Mouse (Mus musculus) hindbrain, embryonic 12.5 days (tissue): ENCODE data around the gene Arvcf. TPM values are rescaled to one million over a fixed set of nuclear protein-coding genes. Genes with fewer than 3 reads are reported as not detected.

ENCODE experiments used
- ATAC-seq: fragments of 200-750 bp; cut with Nextera tagmentation; 2 replicates; pipeline ENCODE4 v1.8.0; 2017; ENCODE audit warnings: moderate TSS enrichment; ENCODE audit not compliant: low FRiP score
- H3K27ac ChIP-seq: fragments of 300-500 bp; sonication (generic); 2 replicates; pipeline ENCODE4 v1.5.1; 2016; ENCODE audit warnings: mild to moderate bottlenecking
- H3K27me3 ChIP-seq: fragments of 300-500 bp; sonication (generic); 2 replicates; pipeline ENCODE4 v1.6.1; 2016; ENCODE audit warnings: mild to moderate bottlenecking
- H3K36me3 ChIP-seq: fragments of 300-500 bp; sonication (generic); 2 replicates; pipeline ENCODE4 v1.6.1; 2016; ENCODE audit warnings: mild to moderate bottlenecking
- H3K4me1 ChIP-seq: fragments of 300-500 bp; sonication (generic); 2 replicates; pipeline ENCODE4 v1.6.1; 2016
- H3K4me2 ChIP-seq: fragments of 300-500 bp; sonication (generic); replicated peaks from 2 replicates; pipeline ENCODE4 v1.6.1; 2016; ENCODE audit warnings: mild to moderate bottlenecking
- H3K4me3 ChIP-seq: fragments of 300-500 bp; sonication (generic); 2 replicates; pipeline ENCODE4 v1.5.1; 2016; ENCODE audit warnings: mild to moderate bottlenecking
- H3K9ac ChIP-seq: fragments of 300-500 bp; sonication (generic); 2 replicates; pipeline ENCODE4 v1.6.1; 2016; ENCODE audit warnings: mild to moderate bottlenecking, moderate library complexity
- H3K9me3 ChIP-seq: fragments of 300-500 bp; sonication (generic); replicated peaks from 2 replicates; pipeline ENCODE4 v1.6.1; 2016; ENCODE audit warnings: mild to moderate bottlenecking
- WGBS: fragments of 180-500 bp; shearing (Covaris S2); methylation state at CpG from one replicate; pipeline ENCODE4 v1.1.7; 2016; 5-methylcytosine and 5-hydroxymethylcytosine counted together
- polyA plus RNA-seq: library from polyadenylated mRNA; unstranded; fragments of >200 nt; fragmentation: Nextera tagmentation; extraction: Ambion mirVana; gene quantifications from 2 replicates; pipeline ENCODE4 v1.2.1, GENCODE M21; 2016

Arvcf gene
- polyA plus RNA-seq, 1 experiment from 2014 or later = 119 TPM

DNA sequence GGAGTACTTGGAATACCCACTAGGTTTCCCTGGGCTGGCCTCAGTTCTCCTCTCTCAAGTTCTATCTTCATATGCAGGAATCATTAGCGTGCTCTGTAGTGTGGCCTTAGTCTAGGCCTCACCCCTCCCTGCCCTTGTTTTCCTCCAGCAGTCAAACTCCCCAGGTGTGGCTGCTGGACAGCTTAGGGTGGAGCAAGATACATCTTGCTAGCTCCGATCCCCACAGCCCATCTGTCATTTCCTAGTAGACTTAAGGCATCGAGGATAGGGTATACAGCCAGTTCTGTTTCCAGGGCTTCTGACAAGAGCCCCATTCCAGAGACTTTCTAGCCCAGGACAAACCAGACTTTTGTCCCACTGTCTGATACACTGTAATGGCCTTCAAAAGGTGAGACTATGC, 43.7 kb downstream of the Arvcf start:
- Histone ChIP-seq H3K36me3 (peaks cover 6% of the 10 kb centered on the region; the same call in 1 of the 2 replicates), H3K4me1 (peaks cover 77% of the 10 kb centered on the region), H3K4me2 (peak overlapping the region; percentile 88), H3K27ac (peak overlapping the region; percentile 92; the same call in 1 of the 2 replicates), H3K4me3 (0 out of 2 replicates have a peak overlapping the region, but pooled peaks have one; percentile 76), H3K27me3 (no peaks in the 10 kb centered on the region), H3K9ac (0 out of 2 replicates have a peak overlapping the region, but pooled peaks have one; percentile 96), H3K9me3 (no peaks in the 10 kb centered on the region)
- no peak for ATAC-seq
- 88% methylated on average over 3 of the region's 3 CpGs for WGBS

DNA sequence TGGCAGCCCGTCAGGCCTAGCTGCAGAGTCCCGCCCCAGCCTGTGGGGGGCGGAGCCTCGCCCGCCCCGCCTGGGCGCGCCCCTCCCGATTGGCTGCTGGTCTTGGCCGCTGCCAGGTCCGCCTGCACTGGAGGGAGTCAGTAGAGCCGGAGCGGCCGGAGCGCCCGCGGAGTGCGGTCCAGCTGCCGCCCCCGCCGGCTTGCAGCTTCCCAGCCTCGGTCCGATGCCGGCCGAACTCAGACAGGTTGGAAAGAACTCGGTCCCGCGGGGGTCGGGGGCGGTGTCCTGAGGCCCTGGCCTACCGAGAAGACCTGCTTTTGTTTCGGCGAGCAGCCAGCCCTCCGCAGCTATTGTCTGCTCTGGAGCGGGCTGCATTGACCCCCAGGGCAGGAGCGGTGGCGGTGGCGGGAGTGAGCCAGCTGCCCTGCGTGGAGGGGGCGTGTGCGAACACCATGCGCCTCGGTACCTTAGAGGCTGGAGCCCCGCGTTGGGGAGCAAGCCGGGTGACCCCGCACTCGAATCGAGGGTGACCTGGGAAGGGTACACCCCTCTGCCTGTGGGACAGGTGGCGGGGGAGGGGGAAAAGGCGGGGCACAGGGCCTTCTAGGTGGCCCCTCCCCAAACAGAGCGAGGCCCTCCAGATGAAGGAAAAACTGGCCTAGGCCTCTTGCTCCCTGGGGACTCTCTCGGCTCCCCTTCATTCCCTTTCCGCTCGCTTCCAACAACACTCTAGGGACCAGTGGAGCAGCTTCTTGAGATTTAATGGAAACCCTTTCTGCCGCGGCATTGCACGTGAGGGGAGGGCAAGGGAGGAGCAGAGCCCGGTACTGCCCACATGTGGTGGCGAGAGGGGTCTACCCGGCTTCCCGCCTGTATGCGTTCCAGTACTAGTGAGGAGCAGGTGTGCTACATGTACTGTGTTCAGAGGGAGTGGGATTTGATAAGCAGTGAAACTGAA, 44.8 kb downstream of the Arvcf start:
- Histone ChIP-seq H3K27me3 (no peaks in the 10 kb centered on the region), H3K9me3 (no peaks in the 10 kb centered on the region), H3K4me2 (peak overlapping the region; percentile 88), H3K27ac (peak overlapping the region; percentile 92), H3K4me1 (peaks cover 69% of the 10 kb centered on the region), H3K4me3 (peak overlapping the region; percentile 76), H3K36me3 (peaks cover 16% of the 10 kb centered on the region), H3K9ac (peak overlapping the region; percentile 96)
- WGBS = under 1% methylated on average over 63 of the region's 63 CpGs
- peak; percentile 78 for ATAC-seq

DNA sequence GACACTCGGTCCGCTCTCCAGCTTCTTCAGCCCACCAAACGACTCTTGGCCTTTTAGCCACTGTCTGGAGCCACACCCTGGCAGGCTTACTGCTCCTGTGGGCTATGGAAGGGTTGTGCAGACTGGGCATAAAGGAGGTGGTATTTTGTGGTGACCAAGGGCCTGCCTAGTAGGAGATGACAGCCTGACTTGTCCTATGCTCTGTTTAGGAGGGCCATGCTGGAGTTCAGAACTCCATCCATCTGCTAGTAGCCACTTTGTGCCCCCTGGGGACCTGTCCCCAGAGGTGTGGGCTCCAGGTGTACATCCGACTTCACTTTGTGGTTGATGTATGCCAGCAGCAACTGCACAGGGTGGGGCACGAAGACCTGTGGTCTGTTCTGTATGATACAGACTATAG, 45.6 kb downstream of the Arvcf start:
- H3K4me1 ChIP-seq = peaks cover 67% of the 10 kb centered on the region
- no peak; the same call in 1 of the 2 replicates for ATAC-seq
- peak overlapping the region; percentile 92 for H3K27ac ChIP-seq
- peak overlapping the region; percentile 96 for H3K9ac ChIP-seq
- 58% methylated on average over 5 of the region's 5 CpGs for WGBS
- peak overlapping the region; percentile 88 for H3K4me2 ChIP-seq
- peak overlapping the region; percentile 76 for H3K4me3 ChIP-seq
- no peaks in the 10 kb centered on the region for H3K9me3 ChIP-seq
- H3K36me3 ChIP-seq = peaks cover 25% of the 10 kb centered on the region
- no peaks in the 10 kb centered on the region for H3K27me3 ChIP-seq

DNA sequence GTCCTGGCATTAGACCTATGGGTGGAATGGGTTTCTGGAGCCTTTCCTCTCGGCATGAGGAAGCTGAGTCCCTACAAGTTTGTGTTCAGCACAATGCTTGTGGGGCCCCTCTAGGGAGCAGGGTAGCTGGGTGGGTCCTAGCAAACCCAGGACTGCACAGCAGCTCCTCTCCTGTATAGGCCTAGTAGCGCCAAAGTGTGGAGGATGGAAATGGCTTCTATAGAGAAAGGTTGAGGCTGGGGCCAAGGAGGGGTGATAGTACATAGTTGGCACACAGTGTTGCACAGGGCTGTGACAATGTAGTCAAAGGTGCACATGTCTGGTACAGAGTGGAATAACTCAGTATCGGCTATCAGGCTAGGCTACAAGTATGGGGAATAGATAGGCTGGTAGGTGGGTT, 46.1 kb downstream of the Arvcf start:
- Histone ChIP-seq H3K9me3 (no peaks in the 10 kb centered on the region), H3K27ac (peak overlapping the region; percentile 92), H3K36me3 (peaks cover 29% of the 10 kb centered on the region), H3K4me2 (peak overlapping the region; percentile 88), H3K4me3 (peak overlapping the region; percentile 76), H3K9ac (peak overlapping the region; percentile 96), H3K4me1 (peaks cover 67% of the 10 kb centered on the region), H3K27me3 (no peaks in the 10 kb centered on the region)
- no peak for ATAC-seq
- WGBS = 64% methylated on average over 3 of the region's 3 CpGs

DNA sequence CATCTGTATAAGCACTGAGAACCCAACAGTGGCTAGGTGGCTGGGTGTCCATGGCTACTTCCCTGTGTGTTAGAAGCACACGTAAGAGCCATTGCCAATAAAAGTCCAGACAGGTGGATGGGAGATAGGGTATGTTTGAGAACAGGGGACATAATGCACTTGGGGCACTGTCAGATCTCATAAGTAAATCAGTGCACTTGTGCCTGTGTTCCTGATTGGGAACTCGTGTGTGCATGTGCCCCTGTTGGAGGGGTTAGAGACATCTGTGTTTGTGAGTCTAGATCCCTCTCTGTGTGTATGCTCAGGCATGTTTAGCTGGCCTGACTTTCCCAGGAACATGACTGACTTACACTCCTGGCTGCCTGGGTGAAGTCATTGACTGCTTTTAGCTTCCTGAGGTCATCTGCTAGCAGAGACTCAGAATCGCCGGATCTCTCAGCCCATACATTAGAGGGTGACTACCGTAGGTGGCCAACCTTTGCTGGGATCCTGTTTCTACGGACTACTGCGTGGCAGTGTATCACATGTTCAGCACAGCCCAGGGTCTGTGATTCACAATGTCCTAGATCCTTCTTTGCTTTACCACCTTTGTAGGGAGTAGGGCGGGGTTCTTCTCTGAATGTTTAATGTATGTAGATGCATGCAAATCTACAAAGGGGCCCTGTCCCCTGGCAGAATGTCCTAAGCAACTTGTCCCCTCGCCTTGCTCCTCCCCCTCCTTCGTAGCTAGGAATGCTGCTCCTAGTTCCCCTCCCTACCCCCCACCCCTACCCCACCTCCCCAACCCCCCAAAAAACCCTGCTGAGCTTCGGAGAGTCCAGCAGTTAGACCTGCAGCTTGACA, 47.0 kb downstream of the Arvcf start:
- H3K4me1 ChIP-seq = peaks cover 68% of the 10 kb centered on the region
- H3K27ac ChIP-seq = peak overlapping the region; percentile 92
- H3K9ac ChIP-seq = peak overlapping the region; percentile 38
- H3K27me3 ChIP-seq = no peaks in the 10 kb centered on the region
- 12% methylated on average over 11 of the region's 11 CpGs for whole genome bisulfite sequencing
- H3K9me3 ChIP-seq = no peaks in the 10 kb centered on the region
- peak overlapping the region; percentile 88 for H3K4me2 ChIP-seq
- peak overlapping the region; percentile 11; the same call in 1 of the 2 replicates for H3K4me3 ChIP-seq
- ATAC-seq = peak; percentile 41
- peaks cover 39% of the 10 kb centered on the region for H3K36me3 ChIP-seq

DNA sequence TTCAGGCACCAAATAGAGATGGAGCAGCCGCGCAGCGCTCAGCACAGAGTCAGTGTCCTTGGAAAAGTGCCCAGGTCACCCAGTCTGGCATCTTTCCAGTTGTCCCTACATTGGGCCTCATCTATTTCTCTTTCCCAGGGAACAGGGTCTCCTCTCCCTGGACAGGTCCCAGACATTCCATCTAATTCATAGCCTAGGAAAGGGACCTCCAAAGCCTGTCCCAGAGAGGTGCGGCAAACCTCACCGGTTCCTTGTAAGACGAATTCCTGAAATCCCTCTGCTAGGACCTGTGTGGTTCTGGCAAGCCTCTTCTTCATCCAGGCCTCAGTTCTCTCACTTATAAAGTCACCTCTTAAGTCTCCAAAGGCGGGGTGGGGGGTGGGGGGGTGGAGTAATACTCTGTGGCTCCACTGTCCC, 47.6 kb downstream of the Arvcf start:
- Histone ChIP-seq H3K4me3 (no peak overlapping the region; the same call in 1 of the 2 replicates), H3K36me3 (peaks cover 44% of the 10 kb centered on the region), H3K4me1 (peaks cover 74% of the 10 kb centered on the region), H3K4me2 (peak overlapping the region; percentile 88), H3K27ac (peak overlapping the region; percentile 92), H3K9me3 (no peaks in the 10 kb centered on the region), H3K27me3 (no peaks in the 10 kb centered on the region), H3K9ac (peak overlapping the region; percentile 35)
- WGBS = 19% methylated on average over 6 of the region's 7 CpGs
- no peak; the same call in 1 of the 2 replicates for ATAC-seq

DNA sequence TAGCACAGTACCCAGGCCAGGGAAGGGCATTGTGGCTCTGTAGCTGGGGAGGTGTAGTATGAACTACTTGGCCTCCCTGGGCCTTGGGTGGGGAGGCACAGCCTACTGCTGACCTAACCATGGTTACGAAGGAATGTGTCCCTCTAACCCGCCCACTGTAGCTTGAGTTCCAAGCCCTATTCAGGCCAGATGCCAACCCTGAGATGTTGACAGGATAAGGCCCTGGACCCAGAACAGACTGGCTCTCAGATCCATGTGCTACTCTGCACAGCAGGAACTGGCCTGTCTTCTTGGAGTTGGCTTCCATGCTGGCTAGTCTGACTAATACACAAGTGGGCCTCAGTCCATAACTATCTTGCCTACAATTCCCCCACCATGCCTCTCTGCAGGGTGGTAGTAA, 48.2 kb downstream of the Arvcf start:
- peak overlapping the region; percentile 88 for H3K4me2 ChIP-seq
- peaks cover 79% of the 10 kb centered on the region for H3K4me1 ChIP-seq
- ATAC-seq = no peak
- peak overlapping the region; percentile 35; the same call in 1 of the 2 replicates for H3K9ac ChIP-seq
- no peaks in the 10 kb centered on the region for H3K27me3 ChIP-seq
- WGBS = 58% methylated on average over 2 of the region's 2 CpGs
- peak overlapping the region; percentile 92 for H3K27ac ChIP-seq
- no peak overlapping the region; the same call in 1 of the 2 replicates for H3K4me3 ChIP-seq
- H3K9me3 ChIP-seq = no peaks in the 10 kb centered on the region
- H3K36me3 ChIP-seq = peaks cover 47% of the 10 kb centered on the region

DNA sequence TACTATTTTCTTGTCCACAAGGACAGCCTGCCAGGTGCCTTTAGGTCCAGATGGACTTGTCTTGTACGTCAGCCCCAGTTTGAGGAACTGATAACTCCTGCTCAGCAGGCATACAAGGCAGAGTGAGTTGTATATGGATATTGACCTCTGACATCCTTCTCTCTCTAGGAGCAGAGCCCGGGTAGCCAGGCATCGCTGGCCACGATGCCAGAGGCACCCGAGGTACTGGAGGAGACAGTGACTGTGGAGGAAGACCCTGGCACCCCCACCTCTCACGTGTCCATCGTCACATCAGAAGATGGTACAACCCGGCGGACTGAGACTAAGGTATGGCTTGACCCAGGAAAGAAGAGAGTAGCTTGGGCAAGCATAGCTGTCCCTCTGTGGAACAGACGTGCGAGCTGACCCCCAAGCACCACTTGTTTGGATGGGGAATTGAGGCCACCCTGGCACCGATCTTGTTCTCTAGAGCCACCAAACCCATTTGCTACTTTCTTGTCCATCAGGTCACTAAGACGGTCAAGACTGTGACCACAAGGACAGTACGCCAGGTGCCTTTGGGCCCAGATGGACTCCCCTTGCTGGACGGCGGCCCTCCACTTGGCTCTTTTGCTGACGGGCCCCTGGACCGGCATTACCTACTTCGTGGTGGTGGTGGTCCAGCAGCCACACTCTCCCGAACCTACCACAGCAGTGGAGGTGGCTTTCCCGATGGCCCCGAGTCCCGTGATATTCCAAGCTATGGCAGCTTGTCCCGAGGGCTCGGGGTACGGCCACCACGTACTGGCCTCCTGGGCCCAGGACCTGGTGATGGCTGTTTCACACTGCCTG, 49.0 kb downstream of the Arvcf start:
- no peak overlapping the region for H3K4me3 ChIP-seq
- H3K27ac ChIP-seq = peak overlapping the region; percentile 92; the same call in 1 of the 2 replicates
- no peaks in the 10 kb centered on the region for H3K27me3 ChIP-seq
- no peak overlapping the region for H3K9ac ChIP-seq
- no peak overlapping the region for H3K4me2 ChIP-seq
- H3K9me3 ChIP-seq = no peaks in the 10 kb centered on the region
- H3K36me3 ChIP-seq = peaks cover 55% of the 10 kb centered on the region
- peaks cover 84% of the 10 kb centered on the region for H3K4me1 ChIP-seq
- 94% methylated on average over 27 of the region's 27 CpGs for WGBS
- ATAC-seq = no peak

DNA sequence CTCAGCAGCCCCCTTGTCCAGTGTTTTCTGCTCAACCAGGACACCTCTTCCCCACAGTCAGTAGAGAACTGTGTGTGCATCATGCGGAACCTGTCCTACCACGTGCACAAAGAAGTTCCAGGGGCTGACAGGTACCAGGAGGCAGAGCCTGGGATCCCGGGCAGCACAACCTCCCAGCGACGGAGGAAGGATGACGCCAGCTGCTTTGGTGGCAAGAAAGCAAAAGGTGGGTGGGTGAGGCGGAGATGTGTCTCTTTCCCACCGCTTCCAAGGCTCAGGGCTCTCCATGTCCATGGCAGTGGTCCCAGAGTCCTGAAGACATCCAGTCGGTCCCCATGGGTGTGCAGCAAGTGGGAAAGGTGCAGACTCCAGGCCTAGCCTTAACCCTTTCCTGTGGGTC, 52.0 kb downstream of the Arvcf start:
- WGBS = 61% methylated on average over 9 of the region's 9 CpGs
- H3K27me3 ChIP-seq = no peaks in the 10 kb centered on the region
- peaks cover 61% of the 10 kb centered on the region for H3K4me1 ChIP-seq
- no peak overlapping the region for H3K4me3 ChIP-seq
- peak overlapping the region; percentile 76 for H3K27ac ChIP-seq
- no peaks in the 10 kb centered on the region for H3K9me3 ChIP-seq
- peak overlapping the region; percentile 26 for H3K4me2 ChIP-seq
- H3K36me3 ChIP-seq = peaks cover 85% of the 10 kb centered on the region
- ATAC-seq = no peak
- peak overlapping the region; percentile 18; the same call in 1 of the 2 replicates for H3K9ac ChIP-seq

DNA sequence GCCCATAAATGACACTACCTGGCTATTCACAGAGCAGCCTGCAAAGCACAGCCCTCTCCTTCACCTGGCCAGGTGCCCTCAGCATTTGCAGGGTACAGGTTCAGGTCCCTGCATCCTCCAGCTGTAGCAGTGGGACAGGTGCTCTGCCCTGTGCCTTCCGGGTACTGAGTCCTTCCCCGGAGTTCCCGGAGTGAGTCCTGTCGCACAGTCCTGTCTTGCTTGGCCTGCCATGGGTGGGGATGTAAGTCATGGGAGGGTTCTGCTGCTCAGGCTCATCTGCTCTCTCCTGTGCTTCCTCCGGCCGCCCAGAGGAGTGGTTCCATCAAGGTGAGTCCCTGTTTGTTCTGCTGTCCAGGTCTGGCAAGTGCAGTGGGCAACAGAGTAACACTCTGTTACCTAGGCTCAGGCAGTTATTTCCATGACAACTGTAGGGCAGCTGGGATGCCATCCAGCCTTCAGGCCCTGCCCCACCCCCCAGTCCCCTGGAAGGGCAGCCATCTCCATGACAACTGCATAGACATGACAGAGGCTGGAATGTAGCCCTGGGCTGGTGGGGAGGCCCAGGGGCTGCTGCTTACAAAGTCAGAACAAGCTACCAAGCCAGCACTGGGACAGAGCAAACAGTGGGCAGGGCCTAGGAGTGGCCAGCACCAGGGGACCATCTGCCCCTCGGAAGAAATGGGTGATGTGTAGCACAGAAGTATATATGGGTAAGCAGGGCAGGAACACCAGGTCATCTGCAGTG, 52.7 kb downstream of the Arvcf start:
- peak overlapping the region; percentile 78 for H3K27ac ChIP-seq
- H3K9me3 ChIP-seq = no peaks in the 10 kb centered on the region
- H3K36me3 ChIP-seq = peaks cover 91% of the 10 kb centered on the region
- no peak overlapping the region for H3K4me3 ChIP-seq
- 15% methylated on average over 7 of the region's 7 CpGs for WGBS
- H3K4me1 ChIP-seq = peaks cover 57% of the 10 kb centered on the region
- H3K27me3 ChIP-seq = no peaks in the 10 kb centered on the region
- ATAC-seq = peak; percentile 87
- H3K9ac ChIP-seq = 0 out of 2 replicates have a peak overlapping the region, but pooled peaks have one; percentile 32
- peak overlapping the region; percentile 26 for H3K4me2 ChIP-seq

DNA sequence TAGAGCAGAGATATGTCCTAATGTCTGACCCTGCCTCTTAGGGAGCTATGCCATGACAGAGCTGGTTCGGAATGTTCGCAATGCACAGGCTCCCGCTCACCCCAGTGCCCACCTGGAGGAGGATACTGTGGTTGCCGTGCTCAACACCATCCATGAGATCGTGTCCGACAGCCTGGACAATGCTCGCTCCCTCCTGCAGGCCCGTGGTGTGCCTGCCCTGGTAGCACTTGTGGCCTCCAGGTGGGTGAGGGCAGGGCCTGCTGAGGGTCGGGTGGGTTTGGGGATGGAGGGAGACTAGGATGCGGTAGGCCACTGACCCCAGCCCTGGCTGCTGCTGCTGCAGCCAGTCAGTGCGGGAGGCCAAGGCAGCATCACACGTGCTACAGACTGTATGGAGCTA, 55.3 kb downstream of the Arvcf start:
- ATAC-seq = no peak
- 91% methylated on average over 12 of the region's 12 CpGs for WGBS
- H3K4me1 ChIP-seq = peaks cover 48% of the 10 kb centered on the region
- H3K9me3 ChIP-seq = no peaks in the 10 kb centered on the region
- no peaks in the 10 kb centered on the region for H3K27me3 ChIP-seq
- H3K9ac ChIP-seq = no peak overlapping the region
- H3K27ac ChIP-seq = no peak overlapping the region
- H3K4me3 ChIP-seq = no peak overlapping the region
- peaks cover 88% of the 10 kb centered on the region for H3K36me3 ChIP-seq
- H3K4me2 ChIP-seq = no peak overlapping the region
